Comparison of ENCODE assay signal across 27 mouse cellular contexts in the genomic region with DNA sequence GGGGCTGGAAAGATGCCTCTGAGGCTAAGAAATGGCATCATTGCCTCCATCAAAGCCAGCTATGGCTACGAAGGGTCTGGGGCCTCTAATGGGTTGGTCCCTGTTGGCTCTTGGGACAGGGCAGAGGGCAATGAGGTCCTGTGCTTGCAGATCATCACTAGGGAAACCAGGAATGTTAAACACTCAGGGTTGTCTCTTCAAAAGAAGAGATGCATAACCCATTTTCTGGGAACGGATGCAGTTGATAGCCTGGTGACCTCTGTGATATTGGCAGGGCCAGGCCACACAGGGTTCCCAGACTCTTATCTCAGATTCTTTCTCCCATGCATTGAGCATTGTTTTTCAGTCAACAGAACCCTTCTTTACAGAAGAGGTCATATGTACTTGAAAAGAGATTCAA. TPM values are rescaled to one million over a fixed set of nuclear protein-coding genes. Genes with fewer than 3 reads are reported as not detected.
DNase-seq lines count a peak whose midpoint lies in the region; ATAC-seq and TF ChIP-seq lines count a peak whose summit lies in the region.
"Had no signal": no experiment of that assay in that cellular context is flagged by ENCODE, and none has a peak within 500 bp of the region (broad histone marks: within the 10 kb centered on the region; RNA-seq: fewer than 3 reads in every experiment).

No protein-coding gene starts in this region.

- H3K27ac ChIP-seq in liver, embryonic 12.5 days = no peak overlapping the region
- no peak overlapping the region for H3K27ac ChIP-seq in liver, embryonic 14.5 days
- H3K27ac ChIP-seq: embryonic facial prominence, embryonic 12.5 days; embryonic facial prominence, embryonic 15.5 days; heart, embryonic 15.5 days; hindbrain, embryonic 10.5 days; hindbrain, embryonic 13.5 days; hindbrain, postnatal 0 days had no signal

- H3K4me3 ChIP-seq in liver, embryonic 12.5 days = no peak overlapping the region
- no peak overlapping the region for H3K4me3 ChIP-seq in liver, embryonic 14.5 days (ENCODE audit: insufficient read depth in 1 of 2, low read depth in 2 of 2, low read length in 2 of 2)
- H3K4me3 ChIP-seq: embryonic facial prominence, embryonic 12.5 days; embryonic facial prominence, embryonic 15.5 days; heart, embryonic 12.5 days; heart, embryonic 15.5 days; hindbrain, embryonic 10.5 days; hindbrain, embryonic 13.5 days had no signal

- no peak for TF ChIP-seq EP300 in liver, embryonic 14.5 days (IDR thresholded peaks at IDR 0.05; ENCODE audit: low read depth)

- ATAC-seq in liver, embryonic 12.5 days = peak; percentile 55
- ATAC-seq in liver, embryonic 14.5 days (ENCODE audit: insufficient read depth) = peak; percentile 39; the same call in 1 of the 2 replicates
- ATAC-seq: activated CD4-positive, CD25-positive, alpha-beta regulatory T cell, adult 4 months; forebrain, embryonic 14.5 days; forebrain, postnatal 0 days; hindbrain, postnatal 0 days; inflammation-experienced regulatory T-cells, adult 6 months had no signal

- H3K9ac ChIP-seq in liver, embryonic 12.5 days = no peak overlapping the region
- H3K9ac ChIP-seq in liver, embryonic 14.5 days (replicated peaks) = no peak overlapping the region
- H3K9ac ChIP-seq: embryonic facial prominence, embryonic 12.5 days; embryonic facial prominence, embryonic 15.5 days; forebrain, postnatal 0 days; heart, embryonic 12.5 days; heart, embryonic 15.5 days; hindbrain, embryonic 13.5 days had no signal

- peaks cover 14% of the 10 kb centered on the region for H3K4me1 ChIP-seq in liver, embryonic 12.5 days
- peaks cover 0 to 12% of the 10 kb centered on the region in 2 experiments; a peak in 3 of 4 replicates for H3K4me1 ChIP-seq in liver, embryonic 14.5 days (replicated peaks; ENCODE audit: control insufficient read depth in 2 of 2, insufficient read depth in 2 of 2, low read length in 1 of 2)
- H3K4me1 ChIP-seq: embryonic facial prominence, embryonic 12.5 days; embryonic facial prominence, embryonic 15.5 days; heart, embryonic 15.5 days; hindbrain, embryonic 13.5 days had no signal

- peak; percentile 7 for DNase-seq in kidney, adult 9 months
- DNase-seq in kidney, postnatal 10 days = no peak
- DNase-seq in liver = no peak
- no peak for DNase-seq in liver, embryonic 14.5 days (ENCODE audit: low read depth in 3 of 3, low spot score in 3 of 3)
- no peak for DNase-seq in adrenal gland, postnatal 10 days
- DNase-seq: adrenal gland, adult 8-10 months; B cell, adult 2 months; cerebellum, adult 11 months; cerebellum, adult 2 months; cerebellum, adult 9-11 months; cerebellum, postnatal 25 days; forebrain, postnatal 0 days; gastrocnemius, postnatal 25 days; heart, adult 18-20 months; heart, postnatal 10 days; heart, postnatal 36 days had no signal

- H3K9me3 ChIP-seq in liver, embryonic 12.5 days (replicated peaks) = no peaks in the 10 kb centered on the region
- H3K9me3 ChIP-seq in liver, embryonic 14.5 days (ENCODE audit: control insufficient read depth, low read length) = no peaks in the 10 kb centered on the region
- H3K9me3 ChIP-seq: embryonic facial prominence, embryonic 12.5 days; embryonic facial prominence, embryonic 15.5 days; heart, embryonic 12.5 days; heart, embryonic 15.5 days; hindbrain, embryonic 10.5 days; hindbrain, embryonic 13.5 days had no signal

- WGBS in liver, embryonic 12.5 days (ENCODE audit: insufficient replicate concordance) = 51% methylated on average over 2 of the region's 2 CpGs
- 57% methylated on average over 2 of the region's 2 CpGs for WGBS in liver, embryonic 14.5 days (ENCODE audit: insufficient replicate concordance)

- H3K27me3 ChIP-seq in liver, embryonic 12.5 days (replicated peaks) = 0 out of 2 replicates have a peak, but pooled peaks cover 2% of the 10 kb centered on the region
- H3K27me3 ChIP-seq in liver, embryonic 14.5 days (ENCODE audit: control insufficient read depth, insufficient read depth, low read length) = no peaks in the 10 kb centered on the region
- H3K27me3 ChIP-seq: embryonic facial prominence, embryonic 12.5 days; embryonic facial prominence, embryonic 15.5 days; heart, embryonic 12.5 days; heart, embryonic 15.5 days; hindbrain, embryonic 13.5 days had no signal

- no peaks in the 10 kb centered on the region for H3K36me3 ChIP-seq in liver, embryonic 12.5 days
- H3K36me3 ChIP-seq in liver, embryonic 14.5 days (replicated peaks; ENCODE audit: control insufficient read depth, insufficient read depth, low read depth) = no peaks in the 10 kb centered on the region
- H3K36me3 ChIP-seq: embryonic facial prominence, embryonic 12.5 days; embryonic facial prominence, embryonic 15.5 days; heart, embryonic 12.5 days; heart, embryonic 15.5 days; hindbrain, embryonic 10.5 days had no signal

- no peak for TF ChIP-seq CTCF in liver, embryonic 14.5 days (IDR thresholded peaks at IDR 0.05; ENCODE audit: low read depth)

- no peak overlapping the region for H3K4me2 ChIP-seq in liver, embryonic 12.5 days
- H3K4me2 ChIP-seq in liver, embryonic 14.5 days (ENCODE audit: low read depth) = no peak overlapping the region
- H3K4me2 ChIP-seq: embryonic facial prominence, embryonic 12.5 days; embryonic facial prominence, embryonic 15.5 days; heart, embryonic 12.5 days; heart, embryonic 15.5 days; hindbrain, embryonic 13.5 days had no signal

RNA-seq across cellular contexts. Expression of a gene that starts 42.5 kb away (rescaled TPM):
- polyA plus RNA-seq in liver, embryonic 12.5 days (2016; fragmentation: Nextera tagmentation; extraction: Ambion mirVana) = 22.2 and 22.5 TPM in 2 replicates
- polyA plus RNA-seq in liver, embryonic 14.5 days (2012; rRNA removed) = 10.1 and 12.6 TPM in 2 replicates
- polyA plus RNA-seq in liver, embryonic 14.5 days (2014; fragmentation: Nextera tagmentation; extraction: Ambion mirVana) = 13.9 and 14.7 TPM in 2 replicates
- 10 to 100 TPM; 14.4 to 16.8 TPM for total RNA-seq in adrenal gland, postnatal 10 days (2021)
